Mouse (Mus musculus): Measurements from ENCODE around the gene Pqlc3. TPM values are rescaled to one million over a fixed set of nuclear protein-coding genes. Genes with fewer than 3 reads are reported as not detected.

Pqlc3 gene
- total and polyA plus RNA-seq, 3 experiments: 19.8 to 61.3 (median 34.2) TPM

GRCm38 (mm10) chr12:16963354-16963753 lies 36.9 kb downstream of the Pqlc3 start:
- DNase-seq (ENCODE audit: low spot score): no peak
- H3K9me3 ChIP-seq (replicated peaks): no peaks in the 10 kb centered on the region
- no peaks in the 10 kb centered on the region for H3K27me3 ChIP-seq (ENCODE audit: insufficient read depth, low read length)
- no peak for ATAC-seq (ENCODE audit: extremely low read depth, insufficient number of reproducible peaks, low FRiP score, poor library complexity, severe bottlenecking)
- no peaks in the 10 kb centered on the region for H3K4me1 ChIP-seq (ENCODE audit: insufficient read depth, low read depth, low read length)
- no peak overlapping the region for H3K4me3 ChIP-seq (ENCODE audit: low read depth, low read length)
- peaks cover 55% of the 10 kb centered on the region for H3K36me3 ChIP-seq (replicated peaks)
- TF ChIP-seq GATA2 (IDR thresholded peaks at IDR 0.05; ENCODE audit: borderline replicate concordance, low read depth, low read length): no peak

GRCm38 (mm10) chr12:16958851-16959250 lies 41.4 kb downstream of the Pqlc3 start:
- Histone ChIP-seq H3K9me3 (replicated peaks) (no peaks in the 10 kb centered on the region), H3K36me3 (replicated peaks) (peaks cover 64% of the 10 kb centered on the region), H3K4me1 (ENCODE audit: insufficient read depth, low read depth, low read length) (no peaks in the 10 kb centered on the region), H3K4me3 (ENCODE audit: low read depth, low read length) (no peak overlapping the region), H3K27me3 (ENCODE audit: insufficient read depth, low read length) (no peaks in the 10 kb centered on the region)
- TF ChIP-seq GATA1 (IDR thresholded peaks at IDR 0.05; ENCODE audit: borderline replicate concordance, low read length) (no peak), TAL1 (conservative IDR thresholded peaks at IDR 0.05; ENCODE audit: low read depth, low read length) (no peak), CTCF (IDR thresholded peaks at IDR 0.05; ENCODE audit: low read depth, low read length) (no peak), GATA2 (IDR thresholded peaks at IDR 0.05; ENCODE audit: borderline replicate concordance, low read depth, low read length) (no peak), POLR2AphosphoS5 (IDR thresholded peaks at IDR 0.05; ENCODE audit: insufficient replicate concordance, low read depth, low read length) (no peak)
- ATAC-seq (ENCODE audit: extremely low read depth, insufficient number of reproducible peaks, low FRiP score, poor library complexity, severe bottlenecking) (no peak), DNase-seq (ENCODE audit: low spot score) (no peak)

GRCm38 (mm10) chr12:16948239-16948638 lies 52.0 kb downstream of the Pqlc3 start:
- Histone ChIP-seq H3K4me3 (ENCODE audit: low read depth, low read length) (no peak overlapping the region), H3K9me3 (replicated peaks) (no peaks in the 10 kb centered on the region), H3K4me1 (ENCODE audit: insufficient read depth, low read depth, low read length) (no peaks in the 10 kb centered on the region), H3K36me3 (replicated peaks) (peaks cover 49% of the 10 kb centered on the region), H3K27me3 (ENCODE audit: insufficient read depth, low read length) (no peaks in the 10 kb centered on the region)
- ATAC-seq (ENCODE audit: extremely low read depth, insufficient number of reproducible peaks, low FRiP score, poor library complexity, severe bottlenecking) (no peak), DNase-seq (ENCODE audit: low spot score) (no peak)
- TF ChIP-seq TAL1 (conservative IDR thresholded peaks at IDR 0.05; ENCODE audit: low read depth, low read length) (no peak), POLR2AphosphoS5 (IDR thresholded peaks at IDR 0.05; ENCODE audit: insufficient replicate concordance, low read depth, low read length) (no peak), GATA2 (IDR thresholded peaks at IDR 0.05; ENCODE audit: borderline replicate concordance, low read depth, low read length) (no peak), GATA1 (IDR thresholded peaks at IDR 0.05; ENCODE audit: borderline replicate concordance, low read length) (no peak), CTCF (IDR thresholded peaks at IDR 0.05; ENCODE audit: low read depth, low read length) (no peak)

DNA sequence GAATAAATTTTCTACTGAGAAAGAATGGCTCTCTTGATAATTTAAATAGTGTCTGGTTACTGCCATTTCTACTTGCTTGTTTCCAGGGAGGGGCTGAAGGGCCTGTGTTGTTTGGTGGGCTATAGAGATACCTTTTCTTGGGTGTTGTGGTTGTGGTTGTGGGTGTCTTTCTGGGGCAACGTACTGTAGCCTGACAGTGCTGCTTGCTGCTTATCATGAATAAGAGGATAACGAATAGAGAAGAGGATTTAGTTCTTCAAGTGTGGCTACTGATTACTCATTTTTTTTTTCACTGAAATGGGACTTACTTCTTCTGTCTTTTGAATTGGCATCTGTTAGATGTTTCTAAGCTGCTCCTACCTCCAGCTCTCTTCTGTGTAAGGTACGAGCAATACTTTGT lies 58.2 kb downstream of the Pqlc3 start:
- H3K36me3 ChIP-seq (replicated peaks): peaks cover 44% of the 10 kb centered on the region
- TF ChIP-seq TAL1 (conservative IDR thresholded peaks at IDR 0.05; ENCODE audit: low read depth, low read length) (no peak), GATA1 (IDR thresholded peaks at IDR 0.05; ENCODE audit: borderline replicate concordance, low read length) (no peak), GATA2 (IDR thresholded peaks at IDR 0.05; ENCODE audit: borderline replicate concordance, low read depth, low read length) (no peak), POLR2AphosphoS5 (IDR thresholded peaks at IDR 0.05; ENCODE audit: insufficient replicate concordance, low read depth, low read length) (no peak), CTCF (IDR thresholded peaks at IDR 0.05; ENCODE audit: low read depth, low read length) (no peak)
- ATAC-seq (ENCODE audit: extremely low read depth, insufficient number of reproducible peaks, low FRiP score, poor library complexity, severe bottlenecking): no peak

More for the DNA sequence above, 58.2 kb downstream of the Pqlc3 start:
- no peak for DNase-seq (ENCODE audit: low spot score)
- Histone ChIP-seq H3K27me3 (ENCODE audit: insufficient read depth, low read length) (no peaks in the 10 kb centered on the region), H3K9me3 (replicated peaks) (no peaks in the 10 kb centered on the region), H3K4me1 (ENCODE audit: insufficient read depth, low read depth, low read length) (no peaks in the 10 kb centered on the region), H3K4me3 (ENCODE audit: low read depth, low read length) (no peak overlapping the region)

Other genes starting within 250 kb of the Pqlc3 start
- gene Greb1, start 199.5 kb downstream of the Pqlc3 start, total RNA-seq (2014; fragmentation: Nextera tagmentation): not detected in 2 replicates
- 0.17 and 0.87 TPM in 2 replicates for gene Greb1, start 199.5 kb downstream of the Pqlc3 start, total RNA-seq (2017)
- gene Greb1, start 199.5 kb downstream of the Pqlc3 start, polyA plus RNA-seq (2012): not detected in 2 replicates
- gene E2f6, start 189.4 kb downstream of the Pqlc3 start, total RNA-seq (2014; fragmentation: Nextera tagmentation): 27.8 and 34.4 TPM in 2 replicates
- gene E2f6, start 189.4 kb downstream of the Pqlc3 start, total RNA-seq (2017): 31.1 and 37.1 TPM in 2 replicates
- gene E2f6, start 189.4 kb downstream of the Pqlc3 start, polyA plus RNA-seq (2012): 8.0 and 8.6 TPM in 2 replicates
- 78.0 and 78.8 TPM in 2 replicates for gene Rock2, start 105.5 kb downstream of the Pqlc3 start, total RNA-seq (2014; fragmentation: Nextera tagmentation)
- 46.1 and 59.7 TPM in 2 replicates for gene Rock2, start 105.5 kb downstream of the Pqlc3 start, total RNA-seq (2017)
- gene Rock2, start 105.5 kb downstream of the Pqlc3 start, polyA plus RNA-seq (2012): 3.1 and 3.5 TPM in 2 replicates
- not detected in 2 replicates for gene 2410004P03Rik, start 11.3 kb upstream of the Pqlc3 start, total RNA-seq (2014; fragmentation: Nextera tagmentation)
- gene 2410004P03Rik, start 11.3 kb upstream of the Pqlc3 start, total RNA-seq (2017): 0.05 and 0.35 TPM in 2 replicates
- not detected in 2 replicates for gene 2410004P03Rik, start 11.3 kb upstream of the Pqlc3 start, polyA plus RNA-seq (2012)
- not detected in 2 replicates for gene Kcnf1, start 176.5 kb upstream of the Pqlc3 start, total RNA-seq (2014; fragmentation: Nextera tagmentation)
- gene Kcnf1, start 176.5 kb upstream of the Pqlc3 start, total RNA-seq (2017): 0.05 TPM in 1 of 2 replicates, not detected in the other
- gene Kcnf1, start 176.5 kb upstream of the Pqlc3 start, polyA plus RNA-seq (2012): not detected in 2 replicates